Mouse (Mus musculus): ENCODE measurements around the gene Car10. TPM values are rescaled to one million over a fixed set of nuclear protein-coding genes. Genes with fewer than 3 reads are reported as not detected.

The Car10 gene
- polyA plus RNA-seq, 1 experiment from 2014 or later: 6.3 TPM

DNA sequence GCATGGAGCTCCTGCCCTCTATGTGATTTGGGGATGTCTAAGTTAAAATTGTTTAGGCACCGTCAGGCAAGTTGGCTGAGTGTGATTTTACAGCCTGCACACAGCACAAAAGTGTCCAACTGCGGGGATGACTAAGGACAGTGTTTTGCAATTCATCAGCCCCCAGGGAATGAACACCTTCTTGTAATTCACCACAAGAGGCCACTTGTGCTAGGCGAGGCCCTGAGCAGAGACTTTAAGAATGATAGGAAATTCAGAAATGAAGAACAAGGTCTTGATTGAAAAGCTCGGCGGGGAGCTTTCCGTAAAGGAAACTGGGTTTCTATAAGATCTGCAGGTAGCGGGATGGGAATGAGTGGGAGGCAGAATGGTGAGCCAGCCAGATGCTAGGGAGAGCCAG is 510.9 kb downstream of the Car10 start:
- Histone ChIP-seq H3K4me3 (ENCODE audit: low read depth, low read length) (no peak overlapping the region), H3K27ac (ENCODE audit: low read depth, low read length) (no peak overlapping the region), H3K36me3 (ENCODE audit: control insufficient read depth, insufficient read depth, low read length) (no peaks in the 10 kb centered on the region), H3K9me3 (replicated peaks; ENCODE audit: control insufficient read depth, low read length) (no peaks in the 10 kb centered on the region), H3K4me2 (ENCODE audit: low read length) (no peak overlapping the region), H3K4me1 (ENCODE audit: control insufficient read depth, insufficient read depth, low read length) (no peaks in the 10 kb centered on the region), H3K27me3 (replicated peaks; ENCODE audit: control insufficient read depth, insufficient read depth, low read length) (no peaks in the 10 kb centered on the region), H3K9ac (ENCODE audit: low read length) (no peak overlapping the region)
- WGBS: 22% methylated on average over 7 of the region's 7 CpGs
- DNase-seq (ENCODE audit: low spot score): no peak
- no peak for ATAC-seq

DNA sequence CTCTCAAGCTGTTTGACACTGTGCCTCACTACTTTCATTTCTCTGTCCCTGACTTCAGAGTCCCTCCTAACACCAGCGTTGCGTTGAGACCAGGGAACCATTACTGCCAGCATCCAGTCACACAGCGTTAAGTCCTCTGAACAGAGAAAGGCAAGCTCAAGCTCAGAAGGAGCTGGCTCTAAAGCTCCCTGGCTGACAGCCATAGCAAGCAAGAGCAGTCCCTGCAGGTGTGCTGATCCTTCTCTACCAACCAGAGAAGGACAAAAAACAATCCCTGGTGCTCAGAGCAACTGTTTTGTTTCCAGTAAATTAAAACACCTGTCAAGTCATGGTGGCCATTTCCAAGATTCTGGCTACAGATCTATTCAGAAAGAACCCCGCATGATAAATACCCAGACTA is 514.2 kb downstream of the Car10 start:
- no peak overlapping the region for H3K4me2 ChIP-seq (ENCODE audit: low read length)
- no peaks in the 10 kb centered on the region for H3K27me3 ChIP-seq (replicated peaks; ENCODE audit: control insufficient read depth, insufficient read depth, low read length)
- DNase-seq (ENCODE audit: low spot score) (no peak), ATAC-seq (no peak)
- 84% methylated on average over 4 of the region's 4 CpGs for WGBS
- no peak overlapping the region for H3K4me3 ChIP-seq (ENCODE audit: low read depth, low read length)
- H3K36me3 ChIP-seq (ENCODE audit: control insufficient read depth, insufficient read depth, low read length): no peaks in the 10 kb centered on the region
- no peak overlapping the region for H3K27ac ChIP-seq (ENCODE audit: low read depth, low read length)
- no peak overlapping the region for H3K9ac ChIP-seq (ENCODE audit: low read length)
- no peaks in the 10 kb centered on the region for H3K9me3 ChIP-seq (replicated peaks; ENCODE audit: control insufficient read depth, low read length)
- H3K4me1 ChIP-seq (ENCODE audit: control insufficient read depth, insufficient read depth, low read length): no peaks in the 10 kb centered on the region

DNA sequence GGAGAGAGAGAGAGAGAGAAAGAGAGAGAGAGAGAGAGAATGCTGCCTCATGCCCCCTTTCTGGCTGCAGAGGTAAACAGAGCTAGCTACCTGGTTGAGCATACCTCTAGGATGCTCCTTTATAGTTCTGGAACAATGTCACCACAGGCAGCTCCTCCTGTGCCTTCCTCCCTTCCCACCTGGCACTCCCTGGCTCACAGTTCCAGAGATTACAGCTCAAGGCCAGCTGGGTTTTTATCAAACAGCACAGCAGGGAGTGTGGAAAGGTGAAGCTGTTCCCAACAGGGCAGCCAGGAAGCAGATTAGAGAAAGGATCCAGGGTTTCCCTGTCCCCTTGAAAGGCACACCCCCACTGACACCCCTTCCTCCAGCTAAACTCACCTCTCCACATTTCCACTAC is 517.0 kb downstream of the Car10 start:
- no peak for ATAC-seq

DNA sequence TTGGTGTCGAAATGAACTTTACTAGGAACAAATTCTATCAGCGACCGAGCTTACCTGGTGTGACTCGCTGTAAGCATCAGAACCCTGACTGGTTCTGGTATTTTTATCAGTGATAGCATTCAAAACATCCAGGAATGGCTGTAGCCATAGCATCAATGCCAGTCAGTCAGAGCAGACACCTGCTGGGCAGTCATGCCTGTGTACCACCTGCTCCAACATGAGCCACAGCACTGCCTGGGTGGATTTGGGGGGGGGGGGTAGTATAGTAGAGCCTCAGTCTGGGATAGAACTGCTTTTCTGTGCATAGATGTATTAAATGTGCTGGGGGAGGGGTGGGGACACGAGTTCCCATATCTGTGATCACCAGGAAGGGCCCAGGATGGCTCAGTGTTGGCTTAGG is 525.8 kb downstream of the Car10 start:
- no peaks in the 10 kb centered on the region for H3K9me3 ChIP-seq (replicated peaks; ENCODE audit: control insufficient read depth, low read length)
- H3K9ac ChIP-seq (ENCODE audit: low read length): no peak overlapping the region
- no peak overlapping the region for H3K27ac ChIP-seq (ENCODE audit: low read depth, low read length)
- H3K36me3 ChIP-seq (ENCODE audit: control insufficient read depth, insufficient read depth, low read length): no peaks in the 10 kb centered on the region
- H3K4me1 ChIP-seq (ENCODE audit: control insufficient read depth, insufficient read depth, low read length): no peaks in the 10 kb centered on the region
- H3K4me2 ChIP-seq (ENCODE audit: low read length): no peak overlapping the region
- no peaks in the 10 kb centered on the region for H3K27me3 ChIP-seq (replicated peaks; ENCODE audit: control insufficient read depth, insufficient read depth, low read length)
- DNase-seq (ENCODE audit: low spot score) (no peak), ATAC-seq (no peak)
- H3K4me3 ChIP-seq (ENCODE audit: low read depth, low read length): no peak overlapping the region
- WGBS: 84% methylated on average over 5 of the region's 5 CpGs

More for the DNA sequence above, 517.0 kb downstream of the Car10 start:
- Histone ChIP-seq H3K36me3 (ENCODE audit: control insufficient read depth, insufficient read depth, low read length) (no peaks in the 10 kb centered on the region), H3K4me1 (ENCODE audit: control insufficient read depth, insufficient read depth, low read length) (no peaks in the 10 kb centered on the region), H3K9me3 (replicated peaks; ENCODE audit: control insufficient read depth, low read length) (no peaks in the 10 kb centered on the region), H3K4me2 (ENCODE audit: low read length) (no peak overlapping the region), H3K4me3 (ENCODE audit: low read depth, low read length) (no peak overlapping the region), H3K27me3 (replicated peaks; ENCODE audit: control insufficient read depth, insufficient read depth, low read length) (no peaks in the 10 kb centered on the region), H3K9ac (ENCODE audit: low read length) (no peak overlapping the region), H3K27ac (ENCODE audit: low read depth, low read length) (no peak overlapping the region)
- DNase-seq (ENCODE audit: low spot score): no peak

DNA sequence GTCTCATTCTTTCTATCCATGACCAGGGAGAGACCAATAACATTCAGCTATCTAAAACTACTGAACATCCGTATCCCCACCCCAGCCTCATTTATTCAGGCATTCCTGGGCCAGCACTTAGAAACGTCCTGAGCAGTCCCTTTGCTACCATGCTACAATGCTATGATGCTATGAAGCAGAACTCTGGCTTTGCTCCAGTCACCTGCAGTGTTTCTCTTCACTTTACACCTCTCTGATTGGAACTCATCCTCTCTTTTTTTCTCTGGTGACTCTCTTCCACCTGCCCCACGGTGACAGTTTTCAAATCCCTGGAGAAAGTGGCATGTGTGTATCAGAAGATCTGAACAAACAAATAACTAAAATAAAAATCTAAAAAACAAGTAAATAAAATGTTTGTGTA is 541.6 kb downstream of the Car10 start:
- Histone ChIP-seq H3K4me2 (ENCODE audit: low read length) (no peak overlapping the region), H3K9me3 (replicated peaks; ENCODE audit: control insufficient read depth, low read length) (no peaks in the 10 kb centered on the region), H3K36me3 (ENCODE audit: control insufficient read depth, insufficient read depth, low read length) (no peaks in the 10 kb centered on the region), H3K4me1 (ENCODE audit: control insufficient read depth, insufficient read depth, low read length) (peaks cover 4% of the 10 kb centered on the region; the same call in 1 of the 2 replicates), H3K4me3 (ENCODE audit: low read depth, low read length) (no peak overlapping the region), H3K9ac (ENCODE audit: low read length) (no peak overlapping the region), H3K27me3 (replicated peaks; ENCODE audit: control insufficient read depth, insufficient read depth, low read length) (no peaks in the 10 kb centered on the region), H3K27ac (ENCODE audit: low read depth, low read length) (no peak overlapping the region)
- DNase-seq (ENCODE audit: low spot score): no peak
- no peak for ATAC-seq
- WGBS: 68% methylated on average over 3 of the region's 3 CpGs

DNA sequence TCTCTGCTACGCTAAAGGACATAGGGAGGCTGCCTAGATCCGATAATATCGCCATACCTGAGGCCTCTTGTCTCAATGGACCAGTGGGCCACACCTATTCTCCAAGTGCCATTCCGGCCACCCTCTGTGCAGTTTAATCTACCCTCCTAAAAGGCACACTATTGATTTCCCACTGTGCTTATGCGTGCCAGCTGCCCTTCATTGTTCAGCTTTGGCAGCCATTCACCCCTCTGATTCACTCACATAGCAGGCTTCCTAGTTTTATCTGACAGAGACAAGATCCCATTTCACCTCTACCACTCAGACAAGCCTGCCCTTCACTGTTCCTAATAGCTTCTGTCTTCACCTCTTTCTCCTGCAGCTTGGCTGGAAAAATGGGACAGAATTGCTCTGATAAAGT is 543.1 kb downstream of the Car10 start:
- ATAC-seq (no peak), DNase-seq (ENCODE audit: low spot score) (peak; percentile 26)
- no peaks in the 10 kb centered on the region for H3K36me3 ChIP-seq (ENCODE audit: control insufficient read depth, insufficient read depth, low read length)
- H3K9ac ChIP-seq (ENCODE audit: low read length): no peak overlapping the region
- H3K4me1 ChIP-seq (ENCODE audit: control insufficient read depth, insufficient read depth, low read length): peaks cover 4% of the 10 kb centered on the region; the same call in 1 of the 2 replicates
- H3K9me3 ChIP-seq (replicated peaks; ENCODE audit: control insufficient read depth, low read length): no peaks in the 10 kb centered on the region
- 29% methylated on average over 5 of the region's 5 CpGs for WGBS
- no peak overlapping the region for H3K27ac ChIP-seq (ENCODE audit: low read depth, low read length)
- H3K4me3 ChIP-seq (ENCODE audit: low read depth, low read length): no peak overlapping the region
- H3K4me2 ChIP-seq (ENCODE audit: low read length): no peak overlapping the region
- H3K27me3 ChIP-seq (replicated peaks; ENCODE audit: control insufficient read depth, insufficient read depth, low read length): no peaks in the 10 kb centered on the region

DNA sequence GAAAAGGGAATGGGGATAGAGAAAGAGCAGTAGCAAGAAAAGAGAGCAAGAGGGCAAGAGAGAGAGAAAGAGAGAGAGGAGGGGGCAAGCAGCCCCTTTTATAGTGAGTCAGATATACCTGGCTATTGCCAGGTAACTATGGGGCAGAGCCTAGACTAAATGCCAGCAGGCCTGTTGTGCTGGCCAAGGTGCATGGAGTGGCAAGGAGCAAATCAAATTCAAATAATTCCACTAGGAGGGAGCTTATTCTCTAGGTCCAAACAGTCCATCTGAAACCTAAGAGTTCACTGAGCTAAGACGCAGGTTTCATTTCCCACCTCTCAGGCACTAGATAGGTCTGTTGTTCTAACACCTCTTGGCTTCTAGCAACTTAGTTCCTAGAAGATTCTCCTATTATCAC is 544.5 kb downstream of the Car10 start:
- WGBS: 100% methylated on average over 1 of the region's 1 CpGs
- no peak overlapping the region for H3K9ac ChIP-seq (ENCODE audit: low read length)
- no peak overlapping the region for H3K4me3 ChIP-seq (ENCODE audit: low read depth, low read length)
- H3K27ac ChIP-seq (ENCODE audit: low read depth, low read length): no peak overlapping the region
- peaks cover 4% of the 10 kb centered on the region; the same call in 1 of the 2 replicates for H3K4me1 ChIP-seq (ENCODE audit: control insufficient read depth, insufficient read depth, low read length)
- no peaks in the 10 kb centered on the region for H3K27me3 ChIP-seq (replicated peaks; ENCODE audit: control insufficient read depth, insufficient read depth, low read length)
- H3K4me2 ChIP-seq (ENCODE audit: low read length): no peak overlapping the region
- no peaks in the 10 kb centered on the region for H3K36me3 ChIP-seq (ENCODE audit: control insufficient read depth, insufficient read depth, low read length)
- ATAC-seq (no peak), DNase-seq (ENCODE audit: low spot score) (no peak)
- H3K9me3 ChIP-seq (replicated peaks; ENCODE audit: control insufficient read depth, low read length): no peaks in the 10 kb centered on the region

DNA sequence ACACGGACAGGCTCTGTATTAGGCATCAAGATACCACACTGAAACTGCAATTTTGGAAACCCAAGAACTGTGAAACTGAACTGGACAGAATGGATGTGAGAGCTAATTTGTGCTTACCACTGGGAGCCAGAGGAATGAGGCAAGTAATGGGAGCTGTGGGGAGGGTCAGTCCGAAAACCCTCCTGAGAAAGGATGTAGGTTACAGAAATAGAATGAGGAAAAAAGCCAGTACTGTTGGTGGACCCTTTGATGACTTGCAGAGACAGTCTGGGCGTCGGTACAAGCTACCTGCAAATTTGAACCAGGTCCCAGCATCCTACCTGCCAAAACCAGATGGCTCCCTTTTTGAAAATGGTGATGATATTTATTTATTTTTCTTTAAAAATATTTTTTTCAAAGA is 545.2 kb downstream of the Car10 start:
- Histone ChIP-seq H3K9ac (ENCODE audit: low read length) (no peak overlapping the region), H3K4me2 (ENCODE audit: low read length) (no peak overlapping the region), H3K9me3 (replicated peaks; ENCODE audit: control insufficient read depth, low read length) (no peaks in the 10 kb centered on the region), H3K36me3 (ENCODE audit: control insufficient read depth, insufficient read depth, low read length) (no peaks in the 10 kb centered on the region), H3K4me3 (ENCODE audit: low read depth, low read length) (no peak overlapping the region), H3K4me1 (ENCODE audit: control insufficient read depth, insufficient read depth, low read length) (peaks cover 4% of the 10 kb centered on the region; the same call in 1 of the 2 replicates), H3K27ac (ENCODE audit: low read depth, low read length) (no peak overlapping the region), H3K27me3 (replicated peaks; ENCODE audit: control insufficient read depth, insufficient read depth, low read length) (no peaks in the 10 kb centered on the region)
- WGBS: 90% methylated on average over 4 of the region's 4 CpGs
- DNase-seq (ENCODE audit: low spot score) (no peak), ATAC-seq (no peak)

DNA sequence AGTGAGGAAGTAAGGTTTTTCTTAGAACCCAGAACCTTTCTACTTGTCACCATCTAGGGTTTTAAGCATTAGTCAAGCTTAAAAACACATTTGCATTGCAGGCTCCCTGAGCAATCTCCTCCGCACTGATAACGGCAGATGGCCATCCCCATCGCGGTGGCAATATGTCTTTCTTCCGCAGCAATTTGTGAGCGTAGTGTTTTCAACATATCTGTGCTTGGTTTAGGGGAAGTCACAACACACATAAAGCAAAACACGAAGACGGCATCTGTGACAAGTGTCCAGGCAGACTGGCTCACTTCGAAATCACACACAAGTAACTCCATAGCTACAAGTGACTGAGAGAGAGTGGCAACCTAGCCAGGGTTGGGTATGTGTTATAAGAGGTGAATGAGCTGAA is 545.6 kb downstream of the Car10 start:
- Histone ChIP-seq H3K4me2 (ENCODE audit: low read length) (no peak overlapping the region), H3K9me3 (replicated peaks; ENCODE audit: control insufficient read depth, low read length) (no peaks in the 10 kb centered on the region), H3K27ac (ENCODE audit: low read depth, low read length) (no peak overlapping the region), H3K27me3 (replicated peaks; ENCODE audit: control insufficient read depth, insufficient read depth, low read length) (no peaks in the 10 kb centered on the region), H3K36me3 (ENCODE audit: control insufficient read depth, insufficient read depth, low read length) (no peaks in the 10 kb centered on the region), H3K4me3 (ENCODE audit: low read depth, low read length) (no peak overlapping the region), H3K4me1 (ENCODE audit: control insufficient read depth, insufficient read depth, low read length) (peaks cover 4% of the 10 kb centered on the region; the same call in 1 of the 2 replicates), H3K9ac (ENCODE audit: low read length) (no peak overlapping the region)
- 86% methylated on average over 9 of the region's 9 CpGs for WGBS
- DNase-seq (ENCODE audit: low spot score) (peak; percentile 8), ATAC-seq (no peak)

All from forebrain, embryonic 14.5 days (tissue).